Mouse (Mus musculus): ENCODE measurements around the gene Fat3. TPM values are rescaled to one million over a fixed set of nuclear protein-coding genes. Genes with fewer than 3 reads are reported as not detected.

Fat3 gene
- polyA plus RNA-seq, 1 experiment from 2014 or later, result 0.93 TPM

- WGBS, result 60% methylated on average over 3 of the region's 3 CpGs
- TF ChIP-seq EP300 (optimal IDR thresholded peaks at IDR 0.05) (no peak), CTCF (IDR thresholded peaks at IDR 0.05; ENCODE audit: low read depth) (no peak)
Measured at GRCm38 (mm10) chr9:16363713-16364112, 137.4 kb downstream of the Fat3 start.

DNA sequence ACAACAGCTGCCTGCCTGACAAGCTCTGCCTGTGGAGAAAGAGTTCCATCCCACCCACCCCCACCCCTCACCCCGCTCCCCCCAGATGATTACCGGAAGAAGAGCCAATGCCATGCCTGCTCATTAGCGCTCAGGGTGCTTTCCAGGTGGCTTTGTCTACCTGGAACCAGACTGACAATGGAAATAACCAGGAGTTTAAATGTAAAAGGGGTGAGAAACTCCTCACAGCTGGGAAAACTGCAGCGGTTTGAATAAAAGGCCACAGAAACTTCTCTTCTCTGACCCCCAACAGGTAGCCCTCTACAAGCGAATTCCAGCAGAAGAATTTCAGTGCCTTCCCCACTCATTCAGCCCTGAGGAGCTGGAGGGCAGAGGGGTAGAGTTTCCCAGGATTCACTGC lies 139.3 kb downstream of the Fat3 start:
- no peak for DNase-seq (ENCODE audit: low spot score)
- TF ChIP-seq EP300 (optimal IDR thresholded peaks at IDR 0.05), result no peak
- no peak for TF ChIP-seq CTCF (IDR thresholded peaks at IDR 0.05; ENCODE audit: low read depth)
- Histone ChIP-seq H3K4me1 (replicated peaks; ENCODE audit: control insufficient read depth, insufficient read depth) (no peaks in the 10 kb centered on the region), H3K36me3 (ENCODE audit: control insufficient read depth, insufficient read depth, low read length) (no peaks in the 10 kb centered on the region), H3K27ac (replicated peaks) (no peak overlapping the region), H3K9ac (ENCODE audit: low read length) (no peak overlapping the region), H3K9me3 (ENCODE audit: control insufficient read depth, low read length) (no peaks in the 10 kb centered on the region), H3K4me3 (ENCODE audit: low read depth, low read length) (no peak overlapping the region), H3K27me3 (ENCODE audit: control insufficient read depth, insufficient read depth, low read length) (no peaks in the 10 kb centered on the region), H3K4me2 (replicated peaks; ENCODE audit: low read depth) (no peak overlapping the region)
- WGBS, result 39% methylated on average over 5 of the region's 5 CpGs
- no peak for ATAC-seq (ENCODE audit: low FRiP score, low TSS enrichment)

More at GRCm38 (mm10) chr9:16363713-16364112, 137.4 kb downstream of the Fat3 start:
- ATAC-seq (ENCODE audit: low FRiP score, low TSS enrichment), result no peak
- no peaks in the 10 kb centered on the region for H3K27me3 ChIP-seq (ENCODE audit: control insufficient read depth, insufficient read depth, low read length)
- no peak overlapping the region for H3K4me3 ChIP-seq (ENCODE audit: low read depth, low read length)
- H3K27ac ChIP-seq (replicated peaks), result no peak overlapping the region
- no peak overlapping the region for H3K4me2 ChIP-seq (replicated peaks; ENCODE audit: low read depth)
- no peaks in the 10 kb centered on the region for H3K9me3 ChIP-seq (ENCODE audit: control insufficient read depth, low read length)
- DNase-seq (ENCODE audit: low spot score), result no peak
- no peaks in the 10 kb centered on the region for H3K36me3 ChIP-seq (ENCODE audit: control insufficient read depth, insufficient read depth, low read length)
- no peaks in the 10 kb centered on the region for H3K4me1 ChIP-seq (replicated peaks; ENCODE audit: control insufficient read depth, insufficient read depth)
- no peak overlapping the region for H3K9ac ChIP-seq (ENCODE audit: low read length)

DNA sequence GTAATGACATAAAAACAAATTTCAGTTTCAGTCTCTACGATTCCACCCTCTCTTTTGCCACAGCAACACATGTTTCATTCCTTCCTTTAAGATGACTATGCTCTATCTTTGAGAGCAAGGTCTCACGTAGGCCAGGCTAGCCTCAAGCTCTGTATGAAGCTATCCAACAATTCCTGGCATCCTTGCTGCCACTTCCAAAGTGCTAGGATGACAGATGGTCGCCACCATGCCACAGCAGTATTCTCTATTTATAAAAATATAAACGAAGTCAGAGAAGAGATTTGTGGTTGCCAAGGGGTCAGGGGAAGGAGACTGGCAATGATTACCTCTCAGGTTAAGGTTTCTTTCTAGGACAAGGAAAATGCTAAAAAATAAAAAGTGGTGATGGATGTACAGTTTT lies 144.4 kb downstream of the Fat3 start:
- Histone ChIP-seq H3K36me3 (ENCODE audit: control insufficient read depth, insufficient read depth, low read length) (no peaks in the 10 kb centered on the region), H3K4me2 (replicated peaks; ENCODE audit: low read depth) (no peak overlapping the region), H3K27ac (replicated peaks) (no peak overlapping the region), H3K9me3 (ENCODE audit: control insufficient read depth, low read length) (no peaks in the 10 kb centered on the region), H3K4me3 (ENCODE audit: low read depth, low read length) (no peak overlapping the region), H3K27me3 (ENCODE audit: control insufficient read depth, insufficient read depth, low read length) (no peaks in the 10 kb centered on the region), H3K4me1 (replicated peaks; ENCODE audit: control insufficient read depth, insufficient read depth) (no peaks in the 10 kb centered on the region; the same call in 1 of the 2 replicates), H3K9ac (ENCODE audit: low read length) (no peak overlapping the region)
- no peak for TF ChIP-seq CTCF (IDR thresholded peaks at IDR 0.05; ENCODE audit: low read depth)
- no peak for TF ChIP-seq EP300 (optimal IDR thresholded peaks at IDR 0.05)
- WGBS, result 67% methylated on average over 4 of the region's 4 CpGs
- DNase-seq (ENCODE audit: low spot score), result no peak
- ATAC-seq (ENCODE audit: low FRiP score, low TSS enrichment), result no peak

- ATAC-seq (ENCODE audit: low FRiP score, low TSS enrichment), result no peak
- no peak overlapping the region for H3K9ac ChIP-seq (ENCODE audit: low read length)
- H3K4me3 ChIP-seq (ENCODE audit: low read depth, low read length), result no peak overlapping the region
- no peaks in the 10 kb centered on the region for H3K9me3 ChIP-seq (ENCODE audit: control insufficient read depth, low read length)
- no peak overlapping the region for H3K4me2 ChIP-seq (replicated peaks; ENCODE audit: low read depth)
- H3K27ac ChIP-seq (replicated peaks), result no peak overlapping the region
- TF ChIP-seq EP300 (optimal IDR thresholded peaks at IDR 0.05) (no peak), CTCF (IDR thresholded peaks at IDR 0.05; ENCODE audit: low read depth) (no peak)
- no peaks in the 10 kb centered on the region; the same call in 1 of the 2 replicates for H3K4me1 ChIP-seq (replicated peaks; ENCODE audit: control insufficient read depth, insufficient read depth)
- no peaks in the 10 kb centered on the region for H3K36me3 ChIP-seq (ENCODE audit: control insufficient read depth, insufficient read depth, low read length)
- no peak for DNase-seq (ENCODE audit: low spot score)
- 18% methylated on average over 1 of the region's 1 CpGs for WGBS
- H3K27me3 ChIP-seq (ENCODE audit: control insufficient read depth, insufficient read depth, low read length), result no peaks in the 10 kb centered on the region
Measured at GRCm38 (mm10) chr9:16354906-16355305, 146.2 kb downstream of the Fat3 start.

DNA sequence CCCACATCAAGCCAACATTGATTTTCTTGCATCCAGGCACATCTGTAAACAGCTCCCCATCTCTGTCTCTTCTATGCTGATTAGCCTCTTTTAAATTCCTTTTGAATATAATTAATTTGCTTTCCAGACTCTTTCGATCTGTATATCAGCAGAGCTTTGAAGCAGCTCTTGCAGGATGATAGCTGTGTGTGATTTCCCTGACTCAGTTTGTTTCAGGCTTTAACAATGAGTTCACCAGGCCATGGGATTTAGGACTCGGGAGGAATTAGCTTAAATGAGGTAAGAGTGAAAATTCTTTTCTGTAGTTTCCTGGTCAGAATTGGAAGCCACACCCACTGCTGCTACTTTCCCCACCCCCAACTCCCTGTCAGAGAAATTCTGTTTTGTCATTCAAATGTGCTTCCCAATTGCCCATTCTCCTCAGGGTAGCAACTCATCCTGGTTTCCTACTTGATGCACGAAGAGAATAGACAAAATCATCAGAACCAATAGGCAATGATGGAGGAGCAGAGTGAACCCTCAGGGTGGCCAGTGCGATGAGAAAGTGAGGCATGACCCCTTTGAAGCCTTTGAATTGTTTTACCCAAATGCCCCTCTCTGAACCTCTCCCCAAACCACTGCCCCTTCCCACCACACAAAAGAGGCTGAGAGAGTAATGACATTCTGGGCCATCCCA lies 147.9 kb downstream of the Fat3 start:
- 47% methylated on average over 4 of the region's 4 CpGs for WGBS
- Histone ChIP-seq H3K36me3 (ENCODE audit: control insufficient read depth, insufficient read depth, low read length) (no peaks in the 10 kb centered on the region), H3K4me2 (replicated peaks; ENCODE audit: low read depth) (no peak overlapping the region), H3K9me3 (ENCODE audit: control insufficient read depth, low read length) (no peaks in the 10 kb centered on the region), H3K4me1 (replicated peaks; ENCODE audit: control insufficient read depth, insufficient read depth) (no peaks in the 10 kb centered on the region; the same call in 1 of the 2 replicates), H3K4me3 (ENCODE audit: low read depth, low read length) (no peak overlapping the region), H3K9ac (ENCODE audit: low read length) (no peak overlapping the region), H3K27ac (replicated peaks) (no peak overlapping the region), H3K27me3 (ENCODE audit: control insufficient read depth, insufficient read depth, low read length) (no peaks in the 10 kb centered on the region)
- ATAC-seq (ENCODE audit: low FRiP score, low TSS enrichment) (no peak), DNase-seq (ENCODE audit: low spot score) (no peak)
- TF ChIP-seq CTCF (IDR thresholded peaks at IDR 0.05; ENCODE audit: low read depth), result no peak
- no peak for TF ChIP-seq EP300 (optimal IDR thresholded peaks at IDR 0.05)

DNA sequence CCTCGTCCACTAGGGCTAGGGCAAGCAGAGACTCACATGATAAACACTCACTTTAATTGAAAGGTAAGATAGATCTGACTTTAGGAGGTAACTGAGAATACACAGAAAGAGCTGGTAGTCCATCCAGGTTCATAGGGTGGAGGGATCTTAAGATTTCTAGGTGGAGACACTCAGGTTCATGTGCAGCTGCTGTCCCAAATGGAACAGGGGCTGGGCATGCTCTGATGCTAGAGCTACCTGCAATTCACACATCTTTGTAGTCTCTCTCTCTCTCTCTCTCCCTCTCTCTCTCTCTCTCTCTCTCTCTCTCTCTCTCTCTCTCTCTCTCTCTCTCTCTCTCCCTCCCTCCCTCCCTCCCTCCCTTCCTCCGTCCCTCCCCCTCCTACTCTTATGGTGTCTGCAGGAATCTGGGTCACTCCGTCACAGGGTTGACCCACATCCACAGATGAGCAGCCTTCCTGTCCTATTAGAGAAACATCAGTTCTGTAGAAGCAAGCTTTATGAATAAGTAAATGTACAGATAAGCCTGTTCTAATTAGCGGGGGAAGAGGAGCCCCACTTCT lies 148.5 kb downstream of the Fat3 start:
- DNase-seq (ENCODE audit: low spot score) (no peak), ATAC-seq (ENCODE audit: low FRiP score, low TSS enrichment) (no peak)
- no peak overlapping the region for H3K9ac ChIP-seq (ENCODE audit: low read length)
- no peaks in the 10 kb centered on the region for H3K27me3 ChIP-seq (ENCODE audit: control insufficient read depth, insufficient read depth, low read length)
- no peak overlapping the region for H3K27ac ChIP-seq (replicated peaks)
- no peaks in the 10 kb centered on the region for H3K36me3 ChIP-seq (ENCODE audit: control insufficient read depth, insufficient read depth, low read length)
- TF ChIP-seq CTCF (IDR thresholded peaks at IDR 0.05; ENCODE audit: low read depth), result no peak
- H3K4me2 ChIP-seq (replicated peaks; ENCODE audit: low read depth), result no peak overlapping the region
- H3K4me3 ChIP-seq (ENCODE audit: low read depth, low read length), result no peak overlapping the region
- no peaks in the 10 kb centered on the region; the same call in 1 of the 2 replicates for H3K4me1 ChIP-seq (replicated peaks; ENCODE audit: control insufficient read depth, insufficient read depth)
- 53% methylated on average over 4 of the region's 4 CpGs for WGBS
- no peaks in the 10 kb centered on the region for H3K9me3 ChIP-seq (ENCODE audit: control insufficient read depth, low read length)
